Mouse (Mus musculus): Measurements from ENCODE around the gene Pacsin2. TPM values are rescaled to one million over a fixed set of nuclear protein-coding genes. Genes with fewer than 3 reads are reported as not detected.

Gene Pacsin2
- total RNA-seq, 2 experiments from 2014 or later: 156 to 165 TPM

- intact Hi-C loops (cut with DNase I): no loop called here
- no peak for DNase-seq
Observed at GRCm38 (mm10) chr15:83455034-83455433, 9.4 kb downstream of the Pacsin2 start.

- DNase-seq: no peak
- intact Hi-C loops (cut with DNase I): no loop called here
Observed at GRCm38 (mm10) chr15:83454419-83454818, 10.0 kb downstream of the Pacsin2 start.

- DNase-seq: peak; percentile 45 to 54
- intact Hi-C loops (cut with DNase I): no loop called here
Observed at GRCm38 (mm10) chr15:83453879-83454278, 10.5 kb downstream of the Pacsin2 start.

DNA sequence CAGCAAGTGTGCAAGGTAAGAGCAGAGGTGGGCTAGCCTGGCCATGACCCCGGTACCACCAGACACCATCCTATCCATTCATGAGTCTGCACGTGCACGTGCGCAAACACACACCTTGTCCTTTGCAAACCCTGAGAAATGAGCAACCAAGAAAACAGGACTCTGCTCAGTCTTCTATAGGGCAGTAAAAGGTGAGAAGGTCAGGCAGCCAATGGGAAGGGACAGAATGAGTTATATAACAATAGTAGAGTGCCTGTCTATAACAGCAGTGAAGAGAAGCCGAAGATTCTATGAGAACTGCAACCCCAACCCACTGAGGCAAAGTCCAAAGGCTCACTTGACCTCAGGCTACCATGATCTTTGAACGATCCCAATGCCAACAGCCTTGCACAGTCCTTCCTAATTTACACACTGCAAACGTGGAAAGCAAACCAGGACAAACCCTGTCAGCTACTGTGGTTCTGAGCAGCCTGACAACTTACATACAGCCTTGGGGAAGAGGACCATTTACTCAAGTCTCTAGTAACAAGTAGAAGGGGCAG is 12.1 kb downstream of the Pacsin2 start:
- no peak for DNase-seq
- intact Hi-C loops (cut with DNase I): no loop called here

- intact Hi-C loops (cut with DNase I): no loop called here
- peak; percentile 51 to 54 for DNase-seq
Observed at GRCm38 (mm10) chr15:83451621-83452210, 12.7 kb downstream of the Pacsin2 start.

DNA sequence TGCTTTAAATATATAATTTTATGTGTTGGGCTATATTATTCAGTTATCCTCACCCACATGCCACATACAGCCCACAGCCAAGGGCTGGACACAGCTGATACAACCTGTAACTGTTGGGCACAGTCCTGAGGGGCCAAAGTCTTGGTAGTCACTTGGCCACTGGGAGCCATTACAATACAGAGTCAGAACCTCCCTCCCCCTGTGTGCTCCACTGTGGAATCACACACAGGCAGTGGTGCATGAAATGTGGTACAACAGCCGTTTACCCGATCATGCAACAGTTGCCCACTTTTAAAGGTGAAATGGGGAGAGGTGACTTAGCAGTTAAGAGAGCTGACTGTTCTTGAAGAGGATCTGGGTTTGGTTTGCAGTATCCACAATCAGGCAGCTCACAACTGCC is 14.4 kb downstream of the Pacsin2 start:
- intact Hi-C loops (cut with DNase I): no loop called here
- no peak for DNase-seq

DNA sequence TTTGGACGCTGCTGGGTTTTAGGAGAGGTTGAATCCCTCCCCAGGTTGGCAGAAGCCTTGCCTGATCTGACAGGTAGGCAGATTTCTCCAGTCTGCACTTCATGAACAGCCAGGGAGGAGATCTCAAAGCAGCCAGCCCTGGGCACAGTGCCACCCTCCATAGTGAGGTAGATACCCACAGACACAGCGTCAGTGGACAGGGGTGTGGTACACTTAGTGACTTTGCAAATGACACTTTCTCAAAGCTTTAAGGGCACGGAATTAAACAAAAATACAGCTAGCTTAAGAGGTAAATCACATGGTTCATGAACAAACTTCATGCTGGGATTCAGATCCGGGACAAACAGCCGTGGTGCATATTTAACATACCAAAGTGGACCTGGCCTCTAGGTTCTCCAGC is 15.8 kb downstream of the Pacsin2 start:
- intact Hi-C loops (cut with DNase I): no loop called here
- DNase-seq: no peak

- DNase-seq: no peak
- intact Hi-C loops (cut with DNase I): no loop called here
Observed at GRCm38 (mm10) chr15:83447791-83448544, 16.4 kb downstream of the Pacsin2 start.

DNA sequence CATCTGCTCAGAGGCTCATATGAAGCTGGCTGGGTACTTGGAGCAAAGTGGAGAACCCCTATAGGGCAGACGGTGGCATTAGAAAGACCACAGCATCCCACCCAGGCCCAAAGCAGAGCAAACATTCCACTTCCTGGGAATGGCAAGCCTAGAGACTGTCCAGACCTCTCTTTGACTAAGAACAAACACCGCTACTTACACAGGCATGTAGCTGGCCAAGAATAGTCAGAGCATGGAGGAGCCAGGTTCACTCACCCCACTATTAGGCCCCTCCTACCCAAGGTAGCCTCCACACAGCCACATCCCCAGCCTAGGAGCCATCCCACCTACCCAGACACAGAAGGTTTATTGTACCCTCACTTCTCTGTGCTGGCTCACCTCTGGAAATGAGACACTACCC is 18.5 kb downstream of the Pacsin2 start:
- intact Hi-C loops (cut with DNase I): no loop called here

DNA sequence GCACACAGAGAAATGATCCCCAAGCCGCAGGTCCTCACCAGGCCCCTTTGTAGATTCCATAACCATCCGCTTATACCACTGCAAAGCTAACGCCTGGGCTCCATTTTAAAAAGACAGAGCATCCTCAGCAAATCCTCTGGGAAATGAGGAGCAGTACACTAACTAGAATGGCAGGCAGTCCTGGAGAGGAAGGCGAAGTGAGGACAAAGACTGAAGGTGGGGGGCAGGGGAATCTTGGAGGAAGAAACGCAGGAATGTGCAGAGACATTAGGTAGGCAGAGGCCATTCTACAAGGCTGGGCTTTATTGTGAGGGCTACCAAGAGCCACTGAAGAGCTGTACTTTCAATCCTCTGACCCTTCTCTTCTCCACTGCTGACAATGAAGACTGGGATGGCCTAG is 19.0 kb downstream of the Pacsin2 start:
- intact Hi-C loops (cut with DNase I): no loop called here

More for the DNA sequence above, 18.5 kb downstream of the Pacsin2 start:
- no peak for DNase-seq

GRCm38 (mm10) chr15:83444425-83444824 is 20.0 kb downstream of the Pacsin2 start:
- intact Hi-C loops (cut with DNase I): no loop called here
- no peak for DNase-seq

More for the DNA sequence above, 19.0 kb downstream of the Pacsin2 start:
- DNase-seq: no peak

- no peak for DNase-seq
- intact Hi-C loops (cut with DNase I): no loop called here
Observed at GRCm38 (mm10) chr15:83442495-83443037, 21.8 kb downstream of the Pacsin2 start.

DNA sequence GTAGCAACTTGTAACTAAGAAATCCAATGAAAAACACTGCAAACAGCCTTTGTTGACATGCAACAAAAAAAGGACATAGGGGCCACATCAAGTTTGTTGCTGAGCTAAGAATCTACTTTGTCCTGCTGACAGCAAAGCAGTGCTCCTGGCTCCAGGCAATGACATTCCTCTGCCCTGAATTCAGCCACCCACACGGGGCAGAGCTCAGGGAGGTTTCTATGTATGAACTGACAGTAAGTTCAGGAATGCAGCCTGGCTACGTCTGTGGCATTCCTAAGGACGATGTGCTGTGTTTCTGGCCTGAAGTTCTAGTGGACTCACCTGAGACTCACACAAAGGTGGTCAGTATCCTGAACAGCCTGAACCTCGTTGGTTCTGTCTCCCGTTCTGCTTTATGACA is 23.7 kb downstream of the Pacsin2 start:
- intact Hi-C loops (cut with DNase I): no loop called here

GRCm38 (mm10) chr15:83436541-83436940 is 27.9 kb downstream of the Pacsin2 start:
- DNase-seq: no peak
- intact Hi-C loops (cut with DNase I): no loop called here

More for the DNA sequence above, 23.7 kb downstream of the Pacsin2 start:
- no peak for DNase-seq

DNA sequence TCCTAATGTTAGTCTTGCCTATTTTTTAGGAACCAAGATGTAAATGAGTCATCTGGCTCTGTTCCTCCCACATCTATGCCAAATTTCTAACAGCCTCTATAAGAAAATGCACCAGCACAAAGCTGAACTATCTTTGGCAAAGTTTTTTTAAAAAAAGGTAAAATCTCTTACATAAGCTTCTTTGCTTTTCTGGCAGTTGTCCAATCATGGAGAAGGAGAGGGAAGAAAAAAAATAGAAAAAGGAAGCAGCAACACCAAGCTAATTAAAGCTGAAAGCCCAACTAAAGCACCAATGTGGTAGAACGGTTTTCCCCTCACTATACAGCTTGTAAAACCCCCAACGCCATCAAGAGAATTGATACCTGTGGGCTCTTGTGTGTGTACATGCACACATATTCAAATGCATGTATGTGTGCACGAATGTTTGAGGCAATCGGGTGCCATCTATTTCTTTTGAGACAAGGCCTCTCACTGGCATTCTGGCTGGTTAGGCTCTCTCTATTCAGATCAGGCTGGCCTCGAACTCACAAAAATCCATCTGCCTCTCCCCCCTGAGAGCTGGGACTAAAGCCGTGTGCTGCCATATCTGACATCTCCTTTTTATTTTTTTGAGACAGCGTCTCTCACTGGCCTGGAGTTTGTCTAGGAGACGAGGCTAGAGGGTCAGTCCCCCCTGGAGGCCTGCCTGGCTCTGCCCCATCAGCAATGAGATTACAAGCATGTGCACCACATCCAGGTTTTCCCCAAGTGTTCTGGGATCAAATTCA is 28.9 kb downstream of the Pacsin2 start:
- intact Hi-C loops (cut with DNase I): loop anchor here (2.0 kb wide), 1 partner anchor 27 kb away; no protein-coding TSS in a partner anchor
- no peak for DNase-seq

DNA sequence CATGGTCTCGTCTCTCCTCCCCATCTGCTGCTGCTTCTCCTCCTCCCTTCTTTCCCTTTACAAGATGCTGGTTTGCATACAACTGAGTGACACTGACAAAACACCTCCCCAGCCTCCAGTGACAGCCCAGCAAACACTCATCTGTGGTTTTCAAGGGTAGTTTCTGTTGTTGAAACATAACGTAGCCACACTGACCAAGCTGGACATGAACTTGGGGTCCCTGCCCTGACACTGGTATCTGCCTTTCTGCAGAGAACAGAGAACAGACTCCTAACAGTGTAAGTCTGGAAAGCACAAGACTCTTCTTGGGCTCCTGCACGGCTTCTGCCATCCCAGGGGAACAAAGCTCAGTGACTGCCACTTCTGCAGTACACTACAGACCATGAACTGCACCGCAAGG is 29.7 kb downstream of the Pacsin2 start:
- DNase-seq: no peak
- intact Hi-C loops (cut with DNase I): loop anchor here (2.0 kb wide), 1 partner anchor 28 kb away; no protein-coding TSS in a partner anchor

GRCm38 (mm10) chr15:83433344-83433743 is 31.1 kb downstream of the Pacsin2 start:
- no peak for DNase-seq
- intact Hi-C loops (cut with DNase I): no loop called here

GRCm38 (mm10) chr15:83432231-83433031 is 32.0 kb downstream of the Pacsin2 start:
- DNase-seq: peak; percentile 54 to 65
- intact Hi-C loops (cut with DNase I): no loop called here

DNA sequence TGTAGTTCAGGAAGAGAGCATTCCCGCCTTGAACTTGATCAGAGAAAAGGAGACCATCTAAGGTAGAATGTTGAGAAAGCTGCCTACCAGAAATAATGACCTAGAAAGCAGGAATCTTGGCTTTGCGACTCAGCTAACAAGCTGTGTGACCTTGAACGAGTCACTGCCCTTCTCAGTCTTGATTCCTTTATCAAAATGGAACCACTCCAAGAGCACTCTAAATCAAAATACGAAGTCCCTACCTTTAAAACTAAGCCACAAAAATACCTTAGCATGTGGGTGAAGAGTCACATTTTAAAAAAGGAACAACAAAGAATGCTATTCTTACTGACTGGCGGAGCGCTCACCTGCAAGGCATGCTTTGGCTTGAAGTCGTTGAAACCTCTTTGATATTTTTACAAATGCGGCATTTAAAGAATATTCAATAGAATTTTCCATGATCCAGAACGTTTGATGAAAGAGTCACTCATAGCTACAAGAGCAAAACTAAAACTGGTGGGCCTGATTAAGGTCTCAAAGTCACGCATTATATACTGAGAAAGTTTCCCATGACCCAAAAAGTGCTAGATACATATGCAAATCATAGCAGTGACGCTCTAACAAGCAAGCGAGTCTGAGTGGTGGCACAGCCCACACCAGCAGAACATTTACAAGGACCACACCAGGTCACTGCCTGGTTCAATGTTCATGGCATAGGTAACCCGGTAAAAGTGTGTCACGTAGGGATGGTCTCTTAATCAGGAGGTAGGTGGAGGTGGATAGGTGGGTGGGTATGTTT is 33.2 kb downstream of the Pacsin2 start:
- intact Hi-C loops (cut with DNase I): no loop called here
- DNase-seq: no peak
